Mouse (Mus musculus): ENCODE results near the gene Aldh5a1. TPM values are rescaled to one million over a fixed set of nuclear protein-coding genes. Genes with fewer than 3 reads are reported as not detected.

The Aldh5a1 gene
- polyA plus RNA-seq (2012; rRNA removed; ENCODE audit: low replicate concordance), result 5.9 and 6.4 TPM in 2 replicates

GRCm38 (mm10) chr13:24937108-24937838 is at the start of gene Aldh5a1:
TSS of gene Aldh5a1 (minus strand) at chr13:24937661.

GRCm38 (mm10) chr13:24942512-24943282 is 5.2 kb upstream of the Aldh5a1 start, which contains the start of gene Gpld1:
TSS of gene Gpld1 (plus strand) at chr13:24943152.

Other genes starting within 250 kb of the Aldh5a1 start
- gene Armh2, start 196.4 kb downstream of the Aldh5a1 start, polyA plus RNA-seq (2012; rRNA removed; ENCODE audit: low replicate concordance), result not detected in 2 replicates
- gene Gmnn, start 175.7 kb downstream of the Aldh5a1 start, polyA plus RNA-seq (2012; rRNA removed; ENCODE audit: low replicate concordance), result 1.1 and 2.9 TPM in 2 replicates
- 26.1 and 38.5 TPM in 2 replicates for gene BC005537, start 136.0 kb downstream of the Aldh5a1 start, polyA plus RNA-seq (2012; rRNA removed; ENCODE audit: low replicate concordance)
- gene Acot13, start 106.1 kb downstream of the Aldh5a1 start, polyA plus RNA-seq (2012; rRNA removed; ENCODE audit: low replicate concordance), result 46.3 and 67.5 TPM in 2 replicates
- 8.1 and 20.0 TPM in 2 replicates for gene Tdp2, start 106.0 kb downstream of the Aldh5a1 start, polyA plus RNA-seq (2012; rRNA removed; ENCODE audit: low replicate concordance)
- gene D130043K22Rik, start 92.5 kb downstream of the Aldh5a1 start, polyA plus RNA-seq (2012; rRNA removed; ENCODE audit: low replicate concordance), result not detected in 2 replicates
- gene Gpld1, start 5.5 kb upstream of the Aldh5a1 start, polyA plus RNA-seq (2012; rRNA removed; ENCODE audit: low replicate concordance), result 3.1 and 3.5 TPM in 2 replicates
- gene Mrs2, start 82.7 kb upstream of the Aldh5a1 start, polyA plus RNA-seq (2012; rRNA removed; ENCODE audit: low replicate concordance), result 29.0 and 32.0 TPM in 2 replicates
- 0.27 TPM in 1 of 2 replicates, not detected in the other for gene Dcdc2a, start 118.3 kb upstream of the Aldh5a1 start, polyA plus RNA-seq (2012; rRNA removed; ENCODE audit: low replicate concordance)

All from subcutaneous adipose tissue, adult 2 months (tissue).